Mouse (Mus musculus) ES-CJ7 (cell line): ENCODE results near the gene Tshb.

Experiments used
- DNase-seq: peaks from one replicate; pipeline ENCODE4 v3.0.0; 2011; ENCODE audit warnings: low read depth, low spot score

Tshb gene

DNA sequence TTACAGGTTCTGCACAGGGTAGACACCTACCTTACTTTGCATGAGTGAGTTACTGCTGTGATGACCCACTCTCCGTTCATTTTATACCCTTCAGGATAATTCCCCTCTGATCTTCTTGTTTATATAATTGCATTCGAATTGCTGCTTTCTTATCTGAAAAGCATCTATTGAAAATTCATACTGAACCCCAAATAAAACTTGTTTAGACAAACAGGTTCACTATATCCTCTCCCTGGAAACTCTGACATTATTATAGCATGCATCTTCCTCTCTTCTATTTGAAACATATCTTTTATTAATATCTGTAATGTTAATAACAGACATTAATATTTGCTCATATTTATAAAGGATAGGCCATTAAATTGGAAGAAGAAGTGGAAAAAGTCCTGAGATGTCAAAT, at the start of gene Tshb:
TSS of gene Tshb (minus strand) at position 101 of the 400 bp plus-strand sequence.
- DNase-seq, result no peak

DNA sequence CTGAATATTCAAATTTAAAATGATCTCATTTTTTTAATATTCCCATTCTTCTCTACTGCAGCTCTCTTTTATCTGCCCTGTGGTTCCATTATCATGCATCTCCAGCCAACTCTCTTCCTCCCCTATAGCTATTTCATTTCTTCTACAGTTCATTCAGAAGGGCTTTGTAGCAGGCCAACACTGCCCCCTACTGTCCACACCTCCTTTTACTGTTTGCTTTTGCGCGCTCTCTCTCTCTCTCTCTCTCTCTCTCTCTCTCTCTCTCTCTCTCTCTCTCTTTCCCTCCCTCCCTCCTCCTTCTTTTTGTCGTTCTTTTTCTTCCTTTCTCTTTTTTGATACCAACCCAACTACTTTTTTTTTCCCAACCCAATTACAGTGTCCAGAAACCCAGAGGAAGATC, 21.4 kb upstream of the Tshb start:
- peak; percentile 62 for DNase-seq

- peak; percentile 22 for DNase-seq
Measured at GRCm38 (mm10) chr3:102787369-102787768, 4.9 kb upstream of the Tshb start.

- no peak for DNase-seq
Measured at GRCm38 (mm10) chr3:102773018-102773417, 9.5 kb downstream of the Tshb start.

DNA sequence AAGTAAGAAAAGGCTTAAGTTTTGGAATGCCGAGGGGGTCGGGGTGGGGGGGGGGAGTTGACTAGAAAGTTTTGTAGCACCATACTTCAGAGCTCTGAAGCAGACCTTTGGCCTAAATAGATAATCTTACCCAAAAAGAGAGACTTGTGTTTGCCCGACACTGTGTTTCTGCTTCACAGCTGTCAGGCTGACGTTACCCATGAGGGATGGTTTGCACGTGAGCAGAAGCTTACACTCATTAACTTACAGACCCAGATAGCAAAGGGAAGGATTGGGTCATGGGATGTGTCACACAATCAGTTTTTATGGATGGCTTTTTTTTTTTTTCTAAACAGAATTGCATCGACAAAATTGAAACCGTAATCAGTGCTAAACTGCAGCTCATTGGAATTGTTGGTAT, 17.7 kb downstream of the Tshb start:
- DNase-seq, result no peak

- no peak for DNase-seq
Measured at GRCm38 (mm10) chr3:102763713-102764400, 18.7 kb downstream of the Tshb start.

GRCm38 (mm10) chr3:102762388-102762787, 20.1 kb downstream of the Tshb start:
- no peak for DNase-seq

- DNase-seq, result no peak
Measured at GRCm38 (mm10) chr3:102760236-102760635, 22.3 kb downstream of the Tshb start.

DNA sequence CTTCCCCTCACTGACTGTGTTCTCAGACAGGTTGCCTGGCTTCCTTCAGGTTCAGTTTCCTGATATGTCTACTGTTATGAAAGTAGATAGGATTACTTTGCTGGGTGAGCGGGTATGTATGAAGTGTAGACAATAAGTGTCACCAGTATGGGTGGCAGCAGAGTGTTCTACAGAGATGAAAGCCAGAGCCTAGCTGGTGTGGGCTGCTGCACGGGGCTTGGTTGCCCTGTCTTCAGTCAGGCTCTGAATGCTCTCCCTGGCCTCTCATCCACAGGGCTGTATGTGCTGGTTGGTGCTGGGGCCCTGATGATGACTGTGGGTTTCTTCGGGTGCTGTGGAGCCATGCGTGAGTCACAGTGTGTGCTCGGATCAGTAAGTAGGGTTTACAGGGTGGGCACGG, 25.5 kb downstream of the Tshb start:
- DNase-seq, result no peak

- no peak for DNase-seq
Measured at GRCm38 (mm10) chr3:102755801-102756200, 26.7 kb downstream of the Tshb start.

GRCm38 (mm10) chr3:102752457-102752856, 30.1 kb downstream of the Tshb start:
- no peak for DNase-seq

- DNase-seq, result no peak
Measured at GRCm38 (mm10) chr3:102752053-102752452, 30.5 kb downstream of the Tshb start.

- DNase-seq, result no peak
Measured at GRCm38 (mm10) chr3:102751536-102751935, 31.0 kb downstream of the Tshb start.

- DNase-seq, result no peak
Measured at GRCm38 (mm10) chr3:102751136-102751535, 31.4 kb downstream of the Tshb start.

GRCm38 (mm10) chr3:102748686-102749085, 33.8 kb downstream of the Tshb start:
- no peak for DNase-seq

- no peak for DNase-seq
Measured at GRCm38 (mm10) chr3:102748038-102748437, 34.5 kb downstream of the Tshb start.

DNA sequence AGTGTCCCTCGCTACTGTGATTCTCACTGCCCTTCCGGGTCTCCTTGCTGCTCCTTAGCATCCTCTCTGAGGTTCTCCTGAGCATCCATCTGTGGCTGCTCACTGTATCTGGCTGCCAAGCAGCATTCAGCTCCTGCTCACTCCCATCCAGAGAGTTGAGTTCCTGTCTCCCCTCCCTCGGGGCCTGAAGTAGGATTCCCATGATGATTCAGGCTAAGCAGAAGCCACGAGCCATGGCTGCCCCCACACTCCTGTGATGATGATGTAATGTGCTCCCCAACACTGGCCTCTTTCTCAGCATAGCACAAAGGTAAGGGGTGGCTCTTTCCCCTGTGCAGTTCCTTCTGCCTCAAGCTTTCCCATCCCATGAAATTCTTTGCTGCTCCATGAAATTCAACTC, 36.3 kb downstream of the Tshb start:
- no peak for DNase-seq

- DNase-seq, result no peak
Measured at GRCm38 (mm10) chr3:102744657-102745056, 37.9 kb downstream of the Tshb start.

DNA sequence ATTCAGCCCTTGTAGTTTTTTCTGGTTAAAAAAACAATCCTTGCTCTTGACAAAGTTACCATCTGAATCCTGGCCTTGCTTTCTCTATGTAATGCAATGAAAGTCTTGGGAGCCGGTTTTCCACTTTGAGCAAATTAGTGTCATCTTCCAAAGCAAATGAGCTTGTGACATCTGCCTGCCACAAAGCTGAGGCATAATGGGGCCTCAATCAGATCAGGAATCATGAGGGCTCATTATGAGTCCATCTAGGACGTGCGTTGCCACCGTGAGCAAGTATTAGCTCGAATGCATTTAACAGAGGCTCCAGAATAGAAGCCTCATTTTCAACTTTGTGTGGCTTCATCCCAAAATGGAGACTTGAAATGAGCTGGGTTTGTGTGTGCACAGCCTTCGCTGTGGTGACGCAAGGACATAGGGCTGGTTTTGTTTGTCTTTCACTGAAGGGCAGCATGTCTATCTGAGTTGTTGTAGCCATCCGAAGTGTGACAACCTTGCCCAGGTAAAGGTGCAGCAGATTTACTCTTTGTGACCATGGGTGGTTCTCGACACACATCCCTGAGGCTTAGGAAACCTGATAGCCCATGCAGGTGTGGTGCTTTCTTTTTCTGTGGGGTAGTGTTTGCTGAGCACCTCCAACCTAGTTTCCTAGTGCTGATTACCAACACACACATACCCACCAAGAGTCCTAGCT, 38.6 kb downstream of the Tshb start:
- no peak for DNase-seq

DNA sequence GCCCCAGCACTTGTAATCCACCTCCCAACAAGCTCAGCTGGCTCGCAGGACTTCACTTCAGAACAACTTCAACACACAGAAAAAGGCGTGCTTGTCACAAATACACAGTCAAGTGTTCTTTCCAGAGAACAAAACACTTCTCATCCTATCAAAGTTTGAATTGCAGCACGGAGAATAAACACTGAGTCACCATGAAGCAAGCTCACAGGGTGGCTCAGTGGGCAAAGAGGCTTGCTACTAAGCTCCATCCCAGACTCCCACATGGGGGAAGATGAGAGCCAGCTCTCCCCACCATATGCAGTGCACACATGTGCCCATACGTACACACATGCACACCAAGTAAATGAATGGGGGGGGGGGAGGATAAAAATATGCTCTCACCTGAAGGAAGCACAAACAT, 39.3 kb downstream of the Tshb start:
- no peak for DNase-seq

GRCm38 (mm10) chr3:102742725-102743124, 39.8 kb downstream of the Tshb start:
- no peak for DNase-seq

- DNase-seq, result no peak
Measured at GRCm38 (mm10) chr3:102738926-102739325, 43.6 kb downstream of the Tshb start.

- no peak for DNase-seq
Measured at GRCm38 (mm10) chr3:102738161-102738901, 44.2 kb downstream of the Tshb start.
